Mouse (Mus musculus) frontal cortex, adult 2 months (tissue): ENCODE measurements around the gene Mfsd9. TPM values are rescaled to one million over a fixed set of nuclear protein-coding genes. Genes with fewer than 3 reads are reported as not detected.
"Not testable (repeated sequence)": the region's sequence is repeated elsewhere in the genome, so short reads cannot be mapped to it uniquely, and the experiment has no call there.

Experiments
- DNase-seq, 2 experiments: peaks; one replicate each; pipeline ENCODE4 v3.0.0; 2022; ENCODE audit warnings: low spot score in 1 of 2; ENCODE audit errors: extremely low spot score in 1 of 2
- polyA plus RNA-seq: library from polyadenylated mRNA; depleted of rRNA; stranded (reverse); fragments of >200 nt; gene quantifications from 2 replicates; pipeline ENCODE4 v1.2.3, GENCODE M21; 2012

Mfsd9 gene
- polyA plus RNA-seq, 1 experiment: 2.9 TPM

DNA sequence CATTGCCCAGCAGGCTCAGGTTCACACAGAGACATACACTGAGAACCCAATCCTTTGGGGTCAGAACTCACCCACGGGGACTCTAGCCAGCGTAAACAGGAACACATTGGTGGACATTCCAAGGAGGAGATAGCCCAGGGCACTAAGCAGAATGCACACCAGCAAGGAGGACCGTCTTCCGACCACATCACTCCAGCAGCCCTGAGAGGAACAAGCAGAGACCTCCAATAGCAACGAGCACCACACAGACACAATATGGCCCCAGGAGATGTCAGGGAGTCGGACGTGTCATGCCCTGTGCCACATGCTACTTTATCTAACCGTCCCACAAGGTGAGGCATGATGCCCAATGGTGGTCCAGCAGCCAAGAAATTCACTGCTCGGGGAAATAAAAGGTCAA, 6.2 kb downstream of the Mfsd9 start:
- no peak for DNase-seq

GRCm38 (mm10) chr1:40783450-40783849, 7.0 kb downstream of the Mfsd9 start:
- DNase-seq: no peak

- DNase-seq: no peak
Observed at GRCm38 (mm10) chr1:40776763-40777162, 13.7 kb downstream of the Mfsd9 start.

- no peak for DNase-seq
Observed at GRCm38 (mm10) chr1:40776102-40776501, 14.4 kb downstream of the Mfsd9 start.

- DNase-seq: no peak
Observed at GRCm38 (mm10) chr1:40774040-40774439, 16.4 kb downstream of the Mfsd9 start.

GRCm38 (mm10) chr1:40773234-40773633, 17.3 kb downstream of the Mfsd9 start:
- DNase-seq: no peak

GRCm38 (mm10) chr1:40771196-40771970, 19.1 kb downstream of the Mfsd9 start:
- no peak for DNase-seq

- DNase-seq: no peak
Observed at GRCm38 (mm10) chr1:40769331-40769894, 21.1 kb downstream of the Mfsd9 start.

- DNase-seq: peak; percentile 14 to 60
Observed at GRCm38 (mm10) chr1:40768606-40769005, 21.9 kb downstream of the Mfsd9 start.

- DNase-seq: no peak
Observed at GRCm38 (mm10) chr1:40767588-40767987, 22.9 kb downstream of the Mfsd9 start.

GRCm38 (mm10) chr1:40765521-40765920, 25.0 kb downstream of the Mfsd9 start:
- no peak for DNase-seq

- no peak for DNase-seq
Observed at GRCm38 (mm10) chr1:40764701-40765275, 25.7 kb downstream of the Mfsd9 start.

GRCm38 (mm10) chr1:40764042-40764441, 26.4 kb downstream of the Mfsd9 start:
- no peak for DNase-seq

- DNase-seq: no peak
Observed at GRCm38 (mm10) chr1:40759751-40760445, 30.6 kb downstream of the Mfsd9 start.

DNA sequence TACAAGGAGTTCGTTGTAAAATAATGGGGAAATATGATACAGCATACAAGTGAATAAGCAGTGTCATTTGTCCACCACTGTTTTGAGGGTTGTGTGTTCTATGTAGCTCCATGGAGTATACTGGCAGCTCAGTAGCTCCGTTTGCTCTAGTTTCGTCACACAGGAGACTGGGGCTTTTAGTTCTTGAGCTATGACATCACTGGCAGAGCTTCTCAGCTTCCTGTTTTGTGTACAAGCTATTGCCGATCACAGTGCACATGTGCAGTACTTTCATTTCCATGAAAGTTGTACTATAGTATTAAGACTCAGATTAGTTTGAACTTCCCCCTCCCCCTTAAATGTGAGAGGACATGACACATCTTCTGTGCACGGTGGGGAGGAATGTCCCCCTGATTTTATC, 44.4 kb downstream of the Mfsd9 start:
- no peak for DNase-seq

DNA sequence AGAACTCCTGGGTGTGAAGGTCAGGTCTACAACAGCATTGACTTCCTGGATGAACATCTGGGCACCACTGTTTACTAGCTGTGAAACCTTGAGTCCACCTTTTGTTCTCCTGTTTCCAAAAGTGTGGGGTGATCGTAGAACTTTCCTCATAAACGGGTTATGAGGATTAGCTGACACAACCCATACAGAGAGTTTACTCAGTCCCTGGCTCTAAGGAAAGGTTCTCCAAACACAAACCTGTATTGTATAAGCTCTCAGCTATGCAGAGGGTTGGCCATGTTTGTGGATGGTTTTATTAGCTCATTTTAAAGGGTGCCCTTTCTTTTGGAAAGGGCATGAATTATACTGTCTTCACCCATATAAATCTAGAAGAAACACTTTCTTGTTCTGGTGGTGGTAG, 49.7 kb downstream of the Mfsd9 start:
- DNase-seq: no peak

GRCm38 (mm10) chr1:40738246-40738645, 52.2 kb downstream of the Mfsd9 start:
- DNase-seq: not testable (repeated sequence)

- DNase-seq: no peak
Observed at GRCm38 (mm10) chr1:40737671-40738070, 52.8 kb downstream of the Mfsd9 start.

- DNase-seq: no peak
Observed at GRCm38 (mm10) chr1:40728636-40729035, 61.9 kb downstream of the Mfsd9 start.

- no peak for DNase-seq
Observed at GRCm38 (mm10) chr1:40727404-40727803, 63.1 kb downstream of the Mfsd9 start.

DNA sequence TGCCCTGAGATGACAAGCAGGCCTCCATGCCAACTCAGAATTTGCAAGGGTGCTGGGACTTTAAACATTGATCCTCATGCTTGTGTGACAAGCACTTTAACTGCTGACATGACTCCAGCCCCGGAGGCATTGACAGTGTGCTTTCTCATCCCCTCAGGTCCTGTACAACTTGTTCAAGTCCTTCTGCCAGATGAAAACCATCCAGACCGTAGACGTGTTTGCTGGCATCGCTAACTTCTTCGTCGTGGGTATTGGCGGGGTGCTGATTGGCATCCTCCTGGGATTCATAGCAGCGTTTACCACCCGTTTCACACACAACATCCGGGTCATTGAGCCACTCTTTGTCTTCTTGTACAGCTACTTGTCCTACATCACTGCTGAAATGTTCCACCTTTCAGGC, 64.4 kb downstream of the Mfsd9 start:
- no peak for DNase-seq
